In the genomic region with DNA sequence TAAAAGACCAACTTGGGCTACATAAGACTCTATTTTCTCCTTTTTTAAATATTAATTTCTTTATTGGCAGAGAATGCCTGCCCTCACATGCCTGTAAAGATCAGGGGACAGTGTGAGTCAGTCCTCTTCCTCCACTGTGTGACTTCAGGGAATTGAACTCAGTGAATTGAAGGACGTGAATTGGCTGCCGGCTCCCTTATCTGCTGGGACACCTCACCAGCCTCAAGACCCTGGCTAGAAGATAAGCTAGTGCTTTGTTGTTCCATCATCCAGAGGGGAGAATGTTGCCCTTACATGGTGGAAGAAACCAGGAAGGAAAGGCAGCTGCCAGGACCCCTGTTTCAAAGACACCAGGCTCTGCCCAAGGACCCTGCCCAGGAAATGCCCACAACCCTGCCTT, we compare ENCODE assay signal across 19 mouse cellular contexts.
DNase-seq lines count a peak whose midpoint lies in the region; ATAC-seq and TF ChIP-seq lines count a peak whose summit lies in the region.
"Had no signal": no experiment of that assay in that cellular context is flagged by ENCODE, and none has a peak within 500 bp of the region (broad histone marks: within the 10 kb centered on the region; RNA-seq: fewer than 3 reads in every experiment).

No protein-coding gene starts in this region.

- TF ChIP-seq RAD21 in MEL (IDR thresholded peaks at IDR 0.05; ENCODE audit: low read depth, low read length) = no peak

- H3K9me3 ChIP-seq in liver, embryonic 12.5 days (replicated peaks) = no peaks in the 10 kb centered on the region
- no peaks in the 10 kb centered on the region for H3K9me3 ChIP-seq in MEL (replicated peaks; ENCODE audit: insufficient read depth, low read length)
- H3K9me3 ChIP-seq in liver, embryonic 13.5 days (replicated peaks) = no peaks in the 10 kb centered on the region
- H3K9me3 ChIP-seq in kidney, embryonic 14.5 days (ENCODE audit: control insufficient read depth, low read length) = no peaks in the 10 kb centered on the region
- H3K9me3 ChIP-seq: embryonic facial prominence, embryonic 12.5 days; forebrain, embryonic 12.5 days; hindbrain, embryonic 15.5 days had no signal

- H3K4me2 ChIP-seq in liver, embryonic 12.5 days = no peak overlapping the region
- H3K4me2 ChIP-seq in liver, embryonic 13.5 days = no peak overlapping the region
- H3K4me2 ChIP-seq in kidney, embryonic 14.5 days (replicated peaks; ENCODE audit: low read depth, low read length) = no peak overlapping the region
- H3K4me2 ChIP-seq: embryonic facial prominence, embryonic 12.5 days; forebrain, embryonic 12.5 days; heart, embryonic 13.5 days; hindbrain, embryonic 15.5 days had no signal

- H3K9ac ChIP-seq in liver, embryonic 12.5 days = no peak overlapping the region
- no peak overlapping the region for H3K9ac ChIP-seq in MEL (ENCODE audit: control insufficient read depth, low read depth, low read length, poor library complexity, severe bottlenecking)
- no peak overlapping the region for H3K9ac ChIP-seq in liver, embryonic 13.5 days
- no peak overlapping the region for H3K9ac ChIP-seq in kidney, embryonic 14.5 days (ENCODE audit: low read depth, low read length)
- H3K9ac ChIP-seq: embryonic facial prominence, embryonic 12.5 days; forebrain, embryonic 12.5 days; heart, embryonic 13.5 days; hindbrain, embryonic 15.5 days had no signal

- no peaks in the 10 kb centered on the region for H3K27me3 ChIP-seq in liver, embryonic 12.5 days (replicated peaks)
- no peaks in the 10 kb centered on the region for H3K27me3 ChIP-seq in MEL (ENCODE audit: control insufficient read depth in 1 of 2, insufficient read depth in 2 of 2, low read length in 2 of 2)
- no peaks in the 10 kb centered on the region for H3K27me3 ChIP-seq in liver, embryonic 13.5 days
- H3K27me3 ChIP-seq in kidney, embryonic 14.5 days (ENCODE audit: control insufficient read depth, insufficient read depth, low read length) = no peaks in the 10 kb centered on the region
- H3K27me3 ChIP-seq: embryonic facial prominence, embryonic 12.5 days; forebrain, embryonic 12.5 days; heart, embryonic 13.5 days; hindbrain, embryonic 15.5 days had no signal

- no peak overlapping the region for H3K4me3 ChIP-seq in liver, embryonic 12.5 days
- no peak overlapping the region for H3K4me3 ChIP-seq in MEL (ENCODE audit: control insufficient read depth in 1 of 2, insufficient read depth in 1 of 2, low read depth in 2 of 2, low read length in 2 of 2)
- no peak overlapping the region for H3K4me3 ChIP-seq in liver, embryonic 13.5 days (replicated peaks)
- H3K4me3 ChIP-seq in kidney, embryonic 14.5 days (ENCODE audit: low read length) = no peak overlapping the region
- H3K4me3 ChIP-seq: embryonic facial prominence, embryonic 12.5 days; forebrain, embryonic 12.5 days; gastrocnemius, adult 2 months; heart, embryonic 13.5 days; hindbrain, embryonic 15.5 days had no signal

- peak; percentile 81 for ATAC-seq in liver, embryonic 12.5 days
- ATAC-seq in liver, embryonic 13.5 days (ENCODE audit: low read depth) = peak; percentile 75
- ATAC-seq in kidney, embryonic 14.5 days (ENCODE audit: low FRiP score, low TSS enrichment) = no peak

- H3K79me2 ChIP-seq in MEL (ENCODE audit: control insufficient read depth, insufficient read depth, low read length, poor library complexity) = no peaks in the 10 kb centered on the region

- DNase-seq in liver (no peak), MEL (ENCODE audit: low read depth, low spot score) (peak; percentile 65)
- peak; percentile 38 for DNase-seq in liver, embryonic 13.5 days
- no peak for DNase-seq in left cerebral cortex, adult 18-20 months (ENCODE audit: low spot score in 2 of 2)
- DNase-seq in urinary bladder, adult 2 months (ENCODE audit: low spot score) = no peak
- DNase-seq: adrenal gland, adult 8-10 months; adrenal gland, postnatal 36 days; cerebellum, adult 11-12 months; cerebellum, adult 9-10 months; cerebellum, postnatal 25 days; gastrocnemius, adult 2 months; gastrocnemius, postnatal 36 days; heart, postnatal 36 days had no signal

- peak; percentile 61 to 64 for TF ChIP-seq EP300 in MEL (IDR thresholded peaks at IDR 0.05; ENCODE audit: low read depth in 1 of 2, low read length in 2 of 2)

- no peak for TF ChIP-seq POLR2A in MEL (IDR thresholded peaks at IDR 0.05; ENCODE audit: control insufficient read depth in 1 of 2, insufficient read depth in 1 of 2, low read depth in 1 of 2, low read length in 2 of 2, poor library complexity in 1 of 2)

- no peak for TF ChIP-seq CTCF in MEL (IDR thresholded peaks at IDR 0.05 in 2 of 3, conservative IDR thresholded peaks at IDR 0.05 in 1 of 3; ENCODE audit: control insufficient read depth in 1 of 3, insufficient read depth in 1 of 3, low read depth in 2 of 3, low read length in 3 of 3, poor library complexity in 1 of 3, severe bottlenecking in 1 of 3)

- H3K4me1 ChIP-seq in liver, embryonic 12.5 days = peaks cover 13% of the 10 kb centered on the region; the same call in 1 of the 2 replicates
- H3K4me1 ChIP-seq in MEL (ENCODE audit: control insufficient read depth in 1 of 2, insufficient read depth in 2 of 2, low read length in 2 of 2) = peaks cover 0 to 13% of the 10 kb centered on the region in 2 experiments; a peak in 2 of 4 replicates
- H3K4me1 ChIP-seq in liver, embryonic 13.5 days (replicated peaks) = peaks cover 7% of the 10 kb centered on the region; the same call in 1 of the 2 replicates
- H3K4me1 ChIP-seq in kidney, embryonic 14.5 days (ENCODE audit: control insufficient read depth, insufficient read depth, low read length) = no peaks in the 10 kb centered on the region
- H3K4me1 ChIP-seq: embryonic facial prominence, embryonic 12.5 days; forebrain, embryonic 12.5 days; heart, embryonic 13.5 days; hindbrain, embryonic 15.5 days had no signal

- no peaks in the 10 kb centered on the region for H3K36me3 ChIP-seq in liver, embryonic 12.5 days
- peaks cover 0 to 5% of the 10 kb centered on the region in 2 experiments; a peak in 2 of 4 replicates for H3K36me3 ChIP-seq in MEL (ENCODE audit: control insufficient read depth in 1 of 2, insufficient read depth in 2 of 2, low read length in 2 of 2)
- H3K36me3 ChIP-seq in liver, embryonic 13.5 days = no peaks in the 10 kb centered on the region
- H3K36me3 ChIP-seq in kidney, embryonic 14.5 days (ENCODE audit: control insufficient read depth, insufficient read depth, low read length) = no peaks in the 10 kb centered on the region
- H3K36me3 ChIP-seq: embryonic facial prominence, embryonic 12.5 days; forebrain, embryonic 12.5 days; heart, embryonic 13.5 days; hindbrain, embryonic 15.5 days had no signal

- no peak overlapping the region for H3K27ac ChIP-seq in liver, embryonic 12.5 days
- H3K27ac ChIP-seq in MEL (ENCODE audit: control insufficient read depth, low read depth, low read length) = no peak overlapping the region
- no peak overlapping the region for H3K27ac ChIP-seq in liver, embryonic 13.5 days
- no peak overlapping the region for H3K27ac ChIP-seq in kidney, embryonic 14.5 days (ENCODE audit: low read depth, low read length)
- H3K27ac ChIP-seq: embryonic facial prominence, embryonic 12.5 days; forebrain, embryonic 12.5 days; gastrocnemius, adult 2 months; heart, embryonic 13.5 days; hindbrain, embryonic 15.5 days had no signal

- 17% methylated on average over 2 of the region's 2 CpGs for WGBS in liver, embryonic 12.5 days (ENCODE audit: insufficient replicate concordance)
- 9% methylated on average over 2 of the region's 2 CpGs for WGBS in liver, embryonic 13.5 days (ENCODE audit: insufficient replicate concordance)
- WGBS in kidney, embryonic 14.5 days = 76% methylated on average over 2 of the region's 2 CpGs

TF ChIP-seq in MEL, 35 proteins besides CTCF, POLR2A, EP300 and RAD21:
- TF ChIP-seq HCFC1 (IDR thresholded peaks at IDR 0.05; ENCODE audit: low read depth, low read length) = no peak
- peak; percentile 17; the same call in 1 of the 2 replicates for TF ChIP-seq ETS1 (IDR thresholded peaks at IDR 0.05; ENCODE audit: low read depth, low read length)
- TF ChIP-seq SMC3 (IDR thresholded peaks at IDR 0.05; ENCODE audit: low read depth, low read length) = no peak
- TF ChIP-seq GATA1 (IDR thresholded peaks at IDR 0.05; ENCODE audit: low read depth, low read length) = peak; percentile 78
- TF ChIP-seq POLR2AphosphoS2 (IDR thresholded peaks at IDR 0.05; ENCODE audit: low read length) = no peak
- TF ChIP-seq MAZ (IDR thresholded peaks at IDR 0.05; ENCODE audit: low read depth, low read length) = no peak
- TF ChIP-seq ELF1 (IDR thresholded peaks at IDR 0.05; ENCODE audit: low read depth, low read length) = no peak
- TF ChIP-seq TCF12 (IDR thresholded peaks at IDR 0.05; ENCODE audit: low read depth, low read length) = peak; percentile 68; the same call in 1 of the 2 replicates
- no peak for TF ChIP-seq UBTF (IDR thresholded peaks at IDR 0.05; ENCODE audit: borderline replicate concordance, insufficient read depth, low read depth, low read length)
- TF ChIP-seq RCOR1 (IDR thresholded peaks at IDR 0.05; ENCODE audit: low read depth, low read length) = no peak
- TF ChIP-seq TAL1 (IDR thresholded peaks at IDR 0.05; ENCODE audit: low read length) = peak; percentile 77

Comparison
In these comparisons a context has a peak if more than half of its experiments do, and no peak if none do; other contexts are left out.
1. DNase-seq: peak in MEL (single experiment) and liver, embryonic 13.5 days (single experiment); none in liver (single experiment), left cerebral cortex, adult 18-20 months (0 of 2) and urinary bladder, adult 2 months (single experiment).